Mouse (Mus musculus) kidney, adult 2 months (tissue): ENCODE data around the gene Arhgap32. TPM values are rescaled to one million over a fixed set of nuclear protein-coding genes. Genes with fewer than 3 reads are reported as not detected.

Experiments
- DNase-seq: peaks from one replicate; pipeline ENCODE4 v3.0.0; 2021
- H3K27ac ChIP-seq: fragments of 200-500 bp; 2 replicates; pipeline ENCODE4 v1.5.1; 2012; ENCODE audit warnings: low read depth, low read length, control low read depth, inconsistent platforms; ENCODE audit not compliant: insufficient read depth
- H3K27me3 ChIP-seq: fragments of 200-500 bp; replicated peaks from 2 replicates; pipeline ENCODE4 v1.6.1; 2012; ENCODE audit warnings: mild to moderate bottlenecking, moderate library complexity, low read length, inconsistent platforms; ENCODE audit not compliant: control insufficient read depth, insufficient read depth
- H3K36me3 ChIP-seq: fragments of 200-500 bp; 2 replicates; pipeline ENCODE4 v1.6.1; 2012; ENCODE audit warnings: mild to moderate bottlenecking, moderate library complexity, low read length, inconsistent platforms; ENCODE audit not compliant: control insufficient read depth, insufficient read depth
- H3K4me1 ChIP-seq: fragments of 200-500 bp; 2 replicates; pipeline ENCODE4 v1.6.1; 2011; ENCODE audit warnings: low read length; ENCODE audit not compliant: control insufficient read depth, insufficient read depth
- H3K4me3 ChIP-seq: fragments of 200-500 bp; 2 replicates; pipeline ENCODE4 v1.5.1; 2011; ENCODE audit warnings: mild to moderate bottlenecking, low read depth, low read length, control low read depth; ENCODE audit not compliant: insufficient read depth
- CTCF ChIP-seq: fragments of 200-500 bp; conservative IDR thresholded peaks from 2 replicates; pipeline ENCODE4 v1.5.1; 2011; ENCODE audit warnings: low read depth, mild to moderate bottlenecking, control low read depth, low read length, moderate library complexity, mixed read lengths; ENCODE audit not compliant: insufficient read depth, insufficient read length
- POLR2A ChIP-seq: fragments of 200-500 bp; IDR thresholded peaks from one replicate; pipeline ENCODE4 v1.6.1; 2011; ENCODE audit warnings: low read depth, low read length, control low read depth
- WGBS: fragments of 180-500 bp; shearing (Covaris S2); methylation state at CpG from one replicate; pipeline ENCODE4 v1.1.7; 2018; 5-methylcytosine and 5-hydroxymethylcytosine counted together
- polyA plus RNA-seq: library from polyadenylated mRNA; depleted of rRNA; stranded (reverse); fragments of >200 nt; gene quantifications from 2 replicates; pipeline ENCODE4 v1.2.3, GENCODE M21; 2012

Gene Arhgap32
- polyA plus RNA-seq, 1 experiment = 9.5 TPM

DNA sequence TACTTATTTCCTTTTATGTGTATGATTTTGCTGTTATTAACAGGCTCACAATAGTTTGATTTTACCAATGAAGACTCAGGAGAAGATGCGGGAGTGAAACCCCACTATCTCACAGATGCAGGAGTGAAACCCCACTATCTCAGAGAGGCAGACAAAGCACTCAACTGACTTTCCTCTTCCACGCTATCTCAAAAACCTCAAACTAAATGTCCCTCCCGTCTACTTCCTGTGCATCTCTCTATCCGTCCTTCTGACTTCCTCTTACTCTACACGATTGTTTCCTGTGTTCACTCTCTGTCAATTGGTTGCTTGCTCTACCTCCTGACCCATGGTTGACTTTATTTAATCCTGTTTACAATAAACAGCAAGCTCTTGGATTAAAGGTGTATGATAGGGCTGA is 164.5 kb downstream of the Arhgap32 start:
- WGBS = 77% methylated on average over 5 of the region's 5 CpGs
- peaks cover 3% of the 10 kb centered on the region; the same call in 1 of the 2 replicates for H3K4me1 ChIP-seq
- no peak overlapping the region for H3K4me3 ChIP-seq
- H3K36me3 ChIP-seq = no peaks in the 10 kb centered on the region
- H3K27ac ChIP-seq = no peak overlapping the region
- no peaks in the 10 kb centered on the region for H3K27me3 ChIP-seq
- DNase-seq = no peak
- no peak for TF ChIP-seq CTCF
- no peak for TF ChIP-seq POLR2A

DNA sequence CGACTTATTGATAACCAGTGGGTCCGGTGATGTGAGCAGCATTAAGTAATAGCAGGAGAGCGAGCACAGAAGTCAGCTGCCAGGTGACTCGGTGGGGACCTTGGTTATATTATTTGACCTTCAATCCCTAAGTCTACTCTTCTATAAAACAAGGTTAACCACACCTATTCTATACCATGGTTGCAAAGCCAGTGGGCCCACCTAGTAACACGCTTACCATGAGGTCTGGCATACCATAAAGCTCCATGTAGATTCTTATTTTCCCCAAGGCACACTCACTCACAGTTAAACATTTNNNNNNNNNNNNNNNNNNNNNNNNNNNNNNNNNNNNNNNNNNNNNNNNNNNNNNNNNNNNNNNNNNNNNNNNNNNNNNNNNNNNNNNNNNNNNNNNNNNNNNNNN is 167.7 kb downstream of the Arhgap32 start:
- peak; percentile 53 for DNase-seq
- peak overlapping the region; percentile 47 for H3K27ac ChIP-seq
- WGBS = 55% methylated on average over 5 of the region's 5 CpGs

DNA sequence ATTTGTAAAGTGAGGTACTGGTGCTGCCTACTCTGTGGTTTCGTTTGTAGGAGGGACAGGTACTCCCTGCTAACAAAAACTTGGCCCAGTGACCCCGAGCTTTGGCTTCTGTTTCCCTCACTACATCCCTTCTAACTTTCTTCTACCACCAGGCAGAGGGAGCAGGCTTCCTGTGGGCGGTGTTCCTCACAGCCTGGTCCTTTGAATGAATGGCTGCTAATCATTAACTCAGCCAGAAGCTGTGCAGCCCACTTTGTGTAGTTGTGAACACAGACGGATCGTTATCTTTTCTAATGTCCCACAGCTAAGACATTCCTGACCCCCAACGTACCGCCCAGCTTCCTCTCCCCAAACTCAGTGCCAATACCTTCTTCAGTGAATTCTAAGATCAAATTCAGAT is 175.7 kb downstream of the Arhgap32 start:
- TF ChIP-seq POLR2A = no peak
- no peak for TF ChIP-seq CTCF
- H3K4me3 ChIP-seq = no peak overlapping the region
- peak; percentile 56 for DNase-seq
- no peak overlapping the region for H3K27ac ChIP-seq
- no peaks in the 10 kb centered on the region for H3K4me1 ChIP-seq
- no peaks in the 10 kb centered on the region for H3K27me3 ChIP-seq
- 19% methylated on average over 7 of the region's 7 CpGs for WGBS
- H3K36me3 ChIP-seq = no peaks in the 10 kb centered on the region

More for the DNA sequence above, 167.7 kb downstream of the Arhgap32 start:
- H3K4me1 ChIP-seq = peaks cover 3% of the 10 kb centered on the region; the same call in 1 of the 2 replicates
- no peaks in the 10 kb centered on the region for H3K27me3 ChIP-seq
- no peaks in the 10 kb centered on the region for H3K36me3 ChIP-seq
- TF ChIP-seq CTCF (no peak), POLR2A (no peak)
- no peak overlapping the region for H3K4me3 ChIP-seq

DNA sequence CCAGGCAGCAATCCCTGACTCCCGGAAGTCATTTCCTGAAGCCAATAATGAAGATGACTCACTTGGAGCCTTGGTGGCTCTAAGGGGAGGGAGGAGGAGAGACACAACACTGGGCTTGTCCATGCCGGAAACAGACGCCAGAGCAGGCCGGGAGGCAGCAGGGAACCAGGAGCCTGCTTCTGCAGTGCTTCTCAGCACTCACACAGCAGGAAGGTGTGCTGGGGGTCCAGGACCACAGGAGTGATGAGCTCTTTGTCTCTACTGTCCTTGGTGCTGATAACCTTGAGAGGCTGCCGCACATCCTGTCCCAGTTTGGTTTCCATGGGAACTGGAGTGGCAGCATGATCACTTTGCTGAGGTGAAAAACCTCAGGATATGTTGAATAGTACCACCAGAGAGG is 176.8 kb downstream of the Arhgap32 start:
- WGBS = 50% methylated on average over 5 of the region's 5 CpGs
- H3K27me3 ChIP-seq = no peaks in the 10 kb centered on the region
- no peak overlapping the region for H3K4me3 ChIP-seq
- H3K27ac ChIP-seq = no peak overlapping the region
- no peak for TF ChIP-seq CTCF
- TF ChIP-seq POLR2A = no peak
- no peaks in the 10 kb centered on the region for H3K36me3 ChIP-seq
- peak; percentile 34 for DNase-seq
- no peaks in the 10 kb centered on the region for H3K4me1 ChIP-seq

DNA sequence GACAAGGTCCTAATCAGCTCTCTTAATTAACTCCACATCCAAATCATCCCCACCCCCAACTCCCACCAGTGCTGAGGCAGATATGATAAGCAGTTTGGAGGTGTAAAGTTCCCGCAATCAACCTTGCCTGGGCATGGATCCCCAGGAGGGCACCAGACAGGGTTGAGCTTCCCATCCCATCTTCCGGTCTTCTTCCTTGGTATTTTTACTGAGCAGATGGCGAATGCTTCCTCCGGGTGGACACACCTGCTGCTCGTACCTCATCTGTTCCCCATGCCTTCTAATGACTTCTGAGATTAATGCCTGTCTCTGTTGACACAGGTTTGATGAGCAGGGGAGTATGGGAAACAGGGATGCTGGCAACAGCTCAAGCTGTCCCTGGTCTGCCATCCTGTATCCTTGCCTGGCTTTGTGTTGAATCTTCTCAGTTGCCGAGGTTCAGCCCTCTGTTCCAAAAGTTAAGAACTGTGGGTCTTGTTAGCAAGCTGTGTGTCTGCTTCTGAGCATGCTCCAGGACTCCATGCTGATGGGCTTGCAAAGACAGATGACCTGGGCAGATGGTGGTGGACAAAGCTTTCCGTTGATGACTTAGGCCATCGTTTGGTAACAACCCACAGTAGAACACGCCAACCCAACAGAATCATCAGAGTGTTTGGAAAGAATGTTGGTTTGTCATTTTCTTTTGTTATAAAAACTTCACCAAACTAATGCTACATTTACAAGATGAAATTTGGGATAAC is 179.3 kb downstream of the Arhgap32 start:
- H3K4me3 ChIP-seq = no peak overlapping the region
- no peaks in the 10 kb centered on the region for H3K4me1 ChIP-seq
- 90% methylated on average over 9 of the region's 9 CpGs for WGBS
- H3K27me3 ChIP-seq = no peaks in the 10 kb centered on the region
- DNase-seq = no peak
- H3K36me3 ChIP-seq = no peaks in the 10 kb centered on the region
- no peak overlapping the region for H3K27ac ChIP-seq
- no peak for TF ChIP-seq POLR2A
- no peak for TF ChIP-seq CTCF

- H3K4me3 ChIP-seq = no peak overlapping the region
- no peaks in the 10 kb centered on the region for H3K27me3 ChIP-seq
- H3K4me1 ChIP-seq = no peaks in the 10 kb centered on the region
- 80% methylated on average over 13 of the region's 13 CpGs for WGBS
- no peaks in the 10 kb centered on the region for H3K36me3 ChIP-seq
- TF ChIP-seq POLR2A (no peak), CTCF (no peak)
- no peak overlapping the region for H3K27ac ChIP-seq
- no peak for DNase-seq
Measured at GRCm38 (mm10) chr9:32302501-32303150, 186.7 kb downstream of the Arhgap32 start.

- Histone ChIP-seq H3K36me3 (no peaks in the 10 kb centered on the region), H3K27ac (no peak overlapping the region), H3K4me3 (no peak overlapping the region), H3K27me3 (no peaks in the 10 kb centered on the region), H3K4me1 (no peaks in the 10 kb centered on the region)
- no peak for DNase-seq
- 38% methylated on average over 14 of the region's 14 CpGs for WGBS
- TF ChIP-seq POLR2A (no peak), CTCF (no peak)
Measured at GRCm38 (mm10) chr9:32311786-32312185, 195.8 kb downstream of the Arhgap32 start.
